Mouse (Mus musculus): ENCODE data around the gene Nthl1.
"Not testable (repeated sequence)": the region's sequence is repeated elsewhere in the genome, so short reads cannot be mapped to it uniquely, and the experiment has no call there.

Nthl1 gene

DNA sequence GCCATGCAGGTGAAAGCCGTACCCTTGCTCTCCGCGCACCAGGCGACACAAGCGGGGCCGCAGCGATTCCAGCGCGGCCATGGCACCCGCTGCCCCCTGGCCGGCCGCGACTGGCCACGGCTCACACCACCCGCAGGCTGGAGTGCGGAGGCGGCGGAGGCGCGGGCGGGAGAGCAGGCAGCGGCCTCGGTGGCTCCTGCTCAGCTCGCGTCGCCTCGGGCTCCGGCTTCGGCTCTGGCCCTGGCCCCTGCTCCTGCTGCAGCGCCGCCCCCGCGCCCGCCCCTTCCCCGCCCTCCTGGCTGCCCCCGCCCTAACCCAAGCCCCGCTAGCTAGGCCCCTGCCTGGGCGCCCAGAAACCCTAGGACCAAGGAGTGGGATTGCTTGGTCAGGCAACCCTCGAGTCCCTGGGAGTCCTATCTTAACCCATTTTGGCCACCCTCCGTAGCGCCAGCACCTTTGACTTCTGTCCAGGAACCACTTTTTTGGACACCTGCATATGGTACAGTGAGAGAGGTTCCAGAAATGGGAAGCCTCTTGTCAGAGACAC is 17.7 kb downstream of the Nthl1 start, which contains the start of gene Slc9a3r2:
Gene Slc9a3r2 (minus strand): TSS at position 258 of the 547 bp plus-strand sequence.
- DNase-seq (ENCODE audit: low spot score) = no peak

DNA sequence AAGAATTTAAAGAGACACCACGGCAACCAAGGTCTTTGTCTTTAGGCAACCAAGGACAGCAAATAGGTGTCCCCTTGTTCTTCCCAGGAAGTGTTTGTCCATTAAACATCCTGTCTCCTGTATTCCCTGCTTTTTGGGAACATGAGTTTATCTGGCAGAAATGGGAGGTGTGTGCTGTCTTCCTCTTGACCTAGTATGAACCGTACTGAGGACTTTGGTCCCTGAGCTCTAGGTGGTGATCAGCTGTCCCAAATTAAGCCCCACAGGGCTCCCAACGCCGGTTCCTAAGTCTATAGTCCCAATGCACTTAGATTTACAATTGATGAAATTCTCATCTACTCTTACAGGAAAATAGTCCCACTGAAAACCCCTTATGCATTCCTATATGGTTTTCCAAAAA is 18.3 kb downstream of the Nthl1 start:
- no peak for DNase-seq (ENCODE audit: low spot score)

DNA sequence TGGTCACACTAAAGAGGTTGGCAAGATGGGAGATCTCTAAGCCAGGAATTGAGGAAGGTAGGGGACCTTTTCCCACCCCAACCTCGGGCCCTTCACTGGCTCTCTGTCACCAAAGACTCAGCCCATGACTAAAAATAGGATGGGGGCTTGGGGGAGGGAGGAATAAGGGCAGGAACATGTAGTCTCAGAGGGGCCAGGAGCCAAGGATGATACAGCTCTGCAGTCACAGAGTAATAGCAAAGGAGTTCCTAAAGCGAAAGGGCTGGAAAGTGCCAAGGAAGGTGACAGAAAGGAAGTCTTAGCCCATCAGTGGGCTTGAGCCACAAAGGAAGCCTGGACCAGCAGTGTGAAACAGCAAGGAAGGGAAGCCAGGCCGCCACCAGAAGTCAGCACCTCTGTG is 19.4 kb downstream of the Nthl1 start:
- DNase-seq (ENCODE audit: low spot score) = no peak

DNA sequence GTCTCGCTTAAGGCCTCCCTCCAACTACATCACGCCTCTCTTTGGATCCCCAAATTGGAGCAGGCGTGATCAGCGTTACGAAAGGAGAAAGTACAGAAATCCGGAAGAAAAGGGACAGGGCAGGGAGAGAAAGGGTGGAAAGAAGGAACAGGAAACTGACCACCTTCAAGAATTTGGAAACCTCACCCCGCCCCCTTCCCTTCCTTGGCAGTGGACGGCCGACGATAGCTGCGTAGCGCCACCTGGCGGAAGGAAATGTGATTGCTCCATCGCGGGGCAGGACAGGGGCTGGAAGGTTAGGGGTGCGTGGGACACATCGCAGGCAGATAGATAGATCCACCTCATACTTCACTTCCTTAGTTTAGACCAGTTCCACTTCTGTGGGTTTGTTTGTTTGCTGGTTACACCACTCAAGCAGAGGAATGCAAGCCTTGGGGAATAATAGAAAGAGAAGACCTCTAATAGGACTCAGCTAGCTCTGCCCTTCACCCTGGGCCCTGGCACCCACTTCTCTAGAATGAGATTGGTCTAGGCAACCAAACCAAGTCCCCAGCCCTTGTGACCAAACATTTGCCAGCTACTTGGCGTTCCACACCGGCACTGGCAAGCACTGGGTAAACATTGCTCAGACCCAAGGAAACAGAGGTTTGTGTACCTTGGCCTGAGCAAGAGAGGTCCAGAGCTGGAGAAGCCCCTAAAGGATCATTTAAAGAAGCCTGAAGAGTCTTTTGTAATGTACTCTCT is 21.7 kb downstream of the Nthl1 start:
- DNase-seq (ENCODE audit: low spot score) = peak; percentile 71

DNA sequence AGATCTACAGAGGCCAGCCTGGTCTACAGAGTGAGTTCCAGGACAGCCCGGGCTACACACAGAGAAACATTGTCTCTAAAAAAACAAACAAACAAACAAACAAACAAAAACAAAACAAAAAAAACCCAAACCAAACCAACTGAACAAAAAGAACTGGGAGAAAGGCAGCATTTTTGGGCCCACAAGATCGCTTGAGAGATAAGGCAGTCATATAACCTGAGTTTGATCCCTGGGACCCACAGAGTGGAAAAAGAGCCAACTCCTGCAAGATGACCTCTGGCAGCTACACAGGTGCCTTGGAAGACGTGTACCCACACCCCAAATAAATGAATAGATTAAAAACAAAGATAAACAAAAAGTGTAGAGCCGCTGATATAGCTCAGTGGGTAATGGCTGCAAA is 22.5 kb downstream of the Nthl1 start:
- no peak for DNase-seq (ENCODE audit: low spot score)

DNA sequence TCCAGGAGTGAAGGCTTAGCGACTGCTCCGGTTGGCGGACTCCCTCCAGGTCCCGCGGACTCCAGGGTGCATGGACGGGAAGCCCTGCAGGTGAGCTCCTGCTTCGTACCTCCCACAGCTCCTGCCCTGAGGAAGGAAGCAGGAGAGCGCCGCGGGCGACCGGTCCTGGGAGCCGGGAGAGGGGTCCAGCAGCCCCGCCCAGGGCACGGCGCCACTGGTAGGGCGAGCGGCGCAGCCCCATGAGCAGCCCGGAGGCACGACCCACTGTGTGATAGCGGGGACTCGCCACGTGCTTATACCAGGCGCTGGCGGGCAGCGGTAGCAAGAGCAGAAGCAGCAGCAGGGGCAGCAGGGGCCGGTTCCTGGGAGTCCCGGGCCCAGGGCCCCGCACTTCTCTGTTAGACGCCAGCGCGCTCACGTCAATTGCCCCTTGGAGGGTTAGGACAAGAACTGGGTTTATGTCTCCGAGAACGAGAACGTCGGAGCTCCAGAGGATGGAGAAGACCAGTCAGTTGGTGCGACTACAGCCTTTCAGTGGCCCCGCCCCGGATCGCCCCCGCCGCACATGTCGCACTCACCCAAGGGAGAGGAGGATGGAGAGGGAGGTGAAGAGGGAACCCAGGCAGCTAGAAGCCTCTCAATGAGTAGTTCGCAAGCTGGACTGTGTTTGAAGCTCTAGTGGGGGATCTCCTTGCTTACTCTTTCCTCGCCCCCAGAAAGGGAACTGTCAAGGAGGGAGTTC is 25.7 kb downstream of the Nthl1 start, which contains the start of gene Npw:
Gene Npw (minus strand): TSS at position 441 of the 742 bp plus-strand sequence.
- DNase-seq (ENCODE audit: low spot score) = no peak

DNA sequence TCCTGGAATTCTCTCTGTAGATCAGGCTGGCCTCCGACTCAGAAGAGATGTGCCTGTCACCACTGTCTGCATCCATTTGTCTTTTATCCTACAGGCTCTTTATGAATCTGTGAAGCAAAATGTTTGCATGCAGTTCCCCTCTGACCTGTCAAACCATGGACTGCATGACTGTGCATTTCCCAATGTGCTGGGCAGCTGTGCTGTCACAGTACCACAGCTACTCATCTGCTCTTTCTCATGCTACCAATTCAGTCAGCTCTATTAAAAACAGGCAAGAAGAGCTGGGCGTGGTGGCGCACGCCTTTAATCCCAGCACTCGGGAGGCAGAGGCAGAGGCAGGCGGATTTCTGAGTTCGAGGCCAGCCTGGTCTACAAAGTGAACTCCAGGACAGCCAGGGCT is 34.5 kb downstream of the Nthl1 start:
- not testable (repeated sequence) for DNase-seq (ENCODE audit: low spot score)

DNA sequence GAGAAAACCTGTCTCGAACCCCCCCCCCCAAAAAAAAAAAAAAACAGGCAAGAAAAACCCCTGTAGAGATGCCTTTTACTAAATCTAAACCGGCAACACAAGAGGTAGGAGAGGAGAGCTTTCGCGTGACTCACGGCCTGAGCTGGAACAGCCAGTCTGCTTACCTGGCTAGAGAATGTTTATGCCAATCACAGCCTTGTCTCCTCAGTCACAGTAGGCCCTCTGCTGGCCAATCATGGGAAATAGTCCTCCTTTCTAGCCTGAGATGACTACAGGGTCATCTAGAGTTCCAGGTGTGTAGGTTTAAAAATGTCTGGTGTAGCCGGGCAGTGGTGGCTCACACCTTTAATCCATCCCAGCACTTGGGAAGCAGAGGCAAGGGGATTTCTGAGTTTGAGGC is 34.9 kb downstream of the Nthl1 start:
- DNase-seq (ENCODE audit: low spot score) = no peak

DNA sequence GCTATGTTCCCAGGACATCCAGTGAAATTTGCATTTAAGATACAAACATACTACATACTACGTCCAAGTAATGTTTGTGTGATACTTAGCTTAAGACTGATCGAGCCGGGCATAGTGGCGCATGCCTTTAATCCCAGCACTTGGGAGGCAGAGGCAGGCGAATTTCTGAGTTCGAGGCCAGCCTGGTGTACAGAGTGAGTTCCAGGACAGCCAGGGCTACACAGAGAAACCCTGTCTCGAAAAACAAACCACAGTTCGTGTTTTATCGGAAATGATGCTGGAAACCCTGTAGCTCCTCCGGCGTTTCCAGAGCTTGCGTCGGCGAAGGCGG is 36.7 kb downstream of the Nthl1 start:
- not testable (repeated sequence) for DNase-seq (ENCODE audit: low spot score)

DNA sequence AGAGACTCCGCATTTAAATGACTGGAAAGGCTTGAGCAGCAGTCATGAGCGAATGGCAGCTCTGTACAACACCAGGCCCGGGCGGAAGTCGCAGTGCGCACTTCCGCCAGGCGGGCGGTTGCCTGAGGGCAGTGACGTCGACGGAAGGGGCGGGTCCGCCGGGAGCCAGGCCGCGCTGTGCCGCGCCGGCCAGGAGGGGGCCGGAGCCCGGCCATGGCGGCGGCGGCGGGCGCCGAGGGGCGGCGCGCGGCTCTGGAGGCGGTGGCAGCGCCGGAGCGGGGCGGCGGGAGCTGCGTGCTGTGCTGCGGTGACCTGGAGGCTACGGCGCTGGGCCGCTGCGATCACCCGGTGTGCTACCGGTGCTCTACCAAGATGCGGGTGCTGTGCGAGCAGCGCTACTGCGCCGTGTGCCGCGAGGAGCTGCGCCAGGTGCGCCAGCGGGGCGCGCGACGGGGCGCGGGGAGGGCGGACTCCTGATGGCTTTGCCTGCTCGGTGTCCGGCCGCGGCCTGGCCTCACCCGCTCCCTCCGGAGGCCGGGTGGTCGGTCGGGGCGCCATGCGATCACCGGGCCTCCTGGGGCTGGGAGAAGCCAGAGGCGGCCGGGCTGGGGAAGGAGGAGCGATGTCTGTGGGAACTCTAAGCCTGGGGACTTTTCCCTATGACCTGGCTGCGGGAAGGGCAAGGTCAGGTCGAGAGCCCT is 37.2 kb downstream of the Nthl1 start, which contains the start of gene Zfp598:
Gene Zfp598 (plus strand): TSS at position 143 of the 701 bp plus-strand sequence.
- peak; percentile 93 for DNase-seq (ENCODE audit: low spot score)

DNA sequence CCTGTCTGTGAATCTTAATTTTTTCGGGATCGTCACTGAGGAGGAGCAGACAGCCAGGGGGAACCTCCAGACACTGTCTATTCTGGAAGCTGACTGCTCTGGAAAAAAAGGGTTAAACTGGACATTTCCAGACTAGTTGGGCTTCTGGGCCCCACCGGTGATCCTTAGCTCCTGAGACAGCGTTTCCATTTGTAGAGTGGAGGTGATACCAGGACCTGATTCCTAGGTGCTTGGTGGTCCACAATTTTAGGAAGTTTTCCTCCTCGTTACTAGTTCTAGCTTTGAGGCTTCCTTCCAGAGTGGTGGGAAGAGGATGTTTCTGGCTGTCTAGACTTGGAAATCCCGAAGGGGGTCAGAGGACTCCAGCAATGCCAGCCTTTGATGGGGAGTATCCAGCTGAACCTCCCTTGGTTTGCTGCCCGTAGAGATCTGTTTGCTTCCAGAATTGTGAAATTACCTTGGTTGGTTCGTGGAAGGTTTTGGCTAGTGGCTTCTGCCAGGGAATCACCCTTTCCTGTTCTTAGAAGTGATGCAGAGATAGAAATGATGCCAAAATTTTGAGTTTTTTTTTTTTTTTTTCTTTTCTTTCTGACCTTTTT is 37.9 kb downstream of the Nthl1 start:
- no peak for DNase-seq (ENCODE audit: low spot score)

DNA sequence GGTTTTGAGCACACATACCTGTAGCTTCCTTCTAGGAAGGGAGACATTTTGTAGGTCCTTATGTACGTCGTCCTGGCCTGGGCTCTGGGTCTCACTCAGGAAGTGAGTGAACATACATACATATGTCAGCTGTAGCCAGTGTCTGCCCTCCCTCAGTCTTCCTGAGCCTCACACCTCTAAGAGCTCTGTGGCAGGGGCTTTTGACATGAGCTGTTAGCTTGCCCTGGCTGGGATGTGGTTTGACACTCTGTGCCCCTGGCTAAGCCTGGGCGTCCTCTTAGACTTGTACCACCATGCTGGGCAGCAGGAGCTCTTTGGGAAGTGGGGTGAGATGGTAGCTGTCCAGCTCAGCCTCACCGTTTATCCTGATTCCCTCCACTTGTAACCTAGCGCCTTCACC is 38.9 kb downstream of the Nthl1 start:
- DNase-seq (ENCODE audit: low spot score) = no peak

DNA sequence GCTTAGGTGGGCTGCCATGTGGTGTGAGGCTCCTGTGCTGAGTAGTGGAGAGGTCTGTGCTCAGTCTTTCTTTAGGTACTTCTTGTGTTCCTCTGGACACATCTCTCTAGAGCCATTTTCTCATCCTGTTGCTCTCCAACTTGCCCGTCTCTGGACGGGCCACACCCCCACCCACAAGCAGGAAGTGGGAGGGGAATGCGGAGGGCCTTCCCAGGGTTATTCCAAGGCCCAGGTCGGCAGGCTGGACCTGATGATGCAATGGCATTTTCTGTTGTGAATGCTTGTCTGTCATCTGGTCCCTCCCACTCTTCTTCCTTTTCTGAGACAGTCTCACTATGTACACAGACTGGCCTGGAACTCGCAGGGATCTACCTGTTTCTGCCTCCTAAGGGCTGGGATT is 39.7 kb downstream of the Nthl1 start:
- DNase-seq (ENCODE audit: low spot score) = no peak

DNA sequence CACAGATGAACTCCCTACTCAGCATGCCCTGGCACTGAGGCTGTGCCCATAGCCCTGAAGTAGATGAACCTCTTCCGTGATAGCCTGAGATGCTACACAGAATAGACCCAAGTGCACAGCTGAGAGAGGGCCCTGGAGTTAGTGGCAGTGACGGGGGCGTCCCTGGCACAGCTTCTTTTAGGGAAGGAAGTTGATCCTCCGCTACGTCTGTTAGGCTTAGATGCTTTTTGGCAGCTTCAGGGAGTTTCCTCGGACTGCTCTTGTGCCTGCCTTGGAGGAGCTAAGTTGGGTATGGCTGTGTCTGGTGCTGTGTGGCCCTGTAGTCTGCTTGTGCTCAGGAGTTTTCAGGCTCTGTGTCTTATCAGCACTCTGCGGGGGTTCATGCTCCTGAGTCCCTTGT is 41.8 kb downstream of the Nthl1 start:
- no peak for DNase-seq (ENCODE audit: low spot score)

DNA sequence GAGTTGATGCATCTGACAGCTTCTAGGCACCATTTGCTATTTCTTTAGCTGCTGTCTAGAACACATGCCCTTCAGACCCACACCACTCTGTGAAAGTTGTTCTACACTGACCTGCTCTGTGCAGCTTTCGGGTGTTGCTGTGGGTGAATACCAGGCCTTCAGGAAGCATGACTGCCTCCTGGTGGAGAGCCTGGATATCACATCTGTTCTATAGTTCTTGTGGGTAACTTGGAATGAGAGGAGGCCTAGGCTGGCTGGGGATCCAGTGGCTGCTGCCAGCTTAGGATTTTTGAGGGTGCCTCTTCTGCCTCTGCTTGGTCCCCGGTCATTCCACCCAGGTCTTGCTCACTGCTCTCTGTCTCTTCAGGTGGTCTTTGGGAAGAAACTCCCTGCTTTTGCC is 43.7 kb downstream of the Nthl1 start:
- DNase-seq (ENCODE audit: low spot score) = peak; percentile 45

DNA sequence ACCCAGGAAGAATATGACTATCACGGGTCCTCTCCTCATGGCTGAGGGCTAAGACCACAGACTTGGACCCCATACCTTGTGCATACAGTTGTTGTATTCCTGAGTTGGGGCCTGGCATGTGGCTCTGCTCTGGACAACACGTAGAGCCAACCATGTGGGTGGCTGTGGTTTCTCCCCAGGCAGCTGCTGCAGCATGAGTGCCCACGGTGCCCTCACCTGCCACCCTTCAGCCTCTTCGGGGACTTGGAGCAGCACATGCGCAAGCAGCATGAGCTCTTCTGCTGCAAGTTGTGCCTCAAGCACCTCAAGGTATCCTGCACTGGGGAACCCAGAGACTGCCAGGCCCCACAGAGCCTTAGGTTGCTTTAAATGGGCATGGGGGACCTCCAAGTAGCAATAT is 44.4 kb downstream of the Nthl1 start:
- no peak for DNase-seq (ENCODE audit: low spot score)

DNA sequence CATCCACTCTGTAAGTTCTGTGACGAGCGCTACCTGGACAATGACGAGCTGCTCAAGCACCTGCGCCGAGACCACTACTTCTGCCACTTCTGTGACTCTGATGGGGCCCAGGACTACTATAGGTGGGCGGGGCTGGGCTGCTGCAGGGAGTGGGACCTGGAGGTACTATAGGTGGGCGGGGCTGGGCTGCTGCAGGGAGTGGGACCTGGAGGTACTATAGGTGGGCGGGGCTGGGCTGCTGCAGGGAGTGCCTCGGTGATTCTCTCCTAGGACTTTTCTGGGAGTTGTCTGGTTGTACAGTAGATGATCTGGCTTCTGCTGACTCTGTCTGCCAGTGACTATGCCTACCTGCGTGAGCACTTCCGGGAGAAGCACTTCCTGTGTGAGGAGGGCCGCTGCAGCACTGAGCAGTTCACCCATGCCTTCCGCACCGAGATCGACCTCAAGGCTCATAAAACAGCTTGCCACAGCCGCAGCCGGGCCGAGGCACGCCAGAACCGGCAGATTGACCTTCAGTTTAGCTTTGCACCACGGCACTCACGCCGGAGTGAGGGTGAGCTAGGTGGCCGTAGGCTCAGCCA is 45.1 kb downstream of the Nthl1 start:
- no peak for DNase-seq (ENCODE audit: low spot score)

DNA sequence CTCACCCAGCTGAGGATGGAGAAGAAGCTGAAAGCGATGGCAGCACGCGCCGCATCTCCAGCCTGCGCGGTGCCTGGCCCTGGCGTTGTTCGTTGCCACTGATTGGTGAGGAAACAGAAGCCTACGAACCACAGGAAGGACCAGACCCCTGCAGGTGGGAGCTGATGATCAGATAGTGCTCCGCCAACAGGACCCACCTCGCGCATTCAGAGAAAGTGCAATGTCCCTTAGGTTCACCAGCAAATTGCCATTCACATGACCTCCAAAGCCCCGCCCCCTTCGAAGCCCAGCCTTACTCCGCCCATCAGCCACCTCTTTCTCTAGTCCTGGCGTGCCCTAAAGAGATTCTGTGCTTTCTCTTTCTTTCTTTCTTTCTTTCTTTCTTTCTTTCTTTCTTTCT is 54.0 kb downstream of the Nthl1 start:
- no peak for DNase-seq (ENCODE audit: low spot score)

DNA sequence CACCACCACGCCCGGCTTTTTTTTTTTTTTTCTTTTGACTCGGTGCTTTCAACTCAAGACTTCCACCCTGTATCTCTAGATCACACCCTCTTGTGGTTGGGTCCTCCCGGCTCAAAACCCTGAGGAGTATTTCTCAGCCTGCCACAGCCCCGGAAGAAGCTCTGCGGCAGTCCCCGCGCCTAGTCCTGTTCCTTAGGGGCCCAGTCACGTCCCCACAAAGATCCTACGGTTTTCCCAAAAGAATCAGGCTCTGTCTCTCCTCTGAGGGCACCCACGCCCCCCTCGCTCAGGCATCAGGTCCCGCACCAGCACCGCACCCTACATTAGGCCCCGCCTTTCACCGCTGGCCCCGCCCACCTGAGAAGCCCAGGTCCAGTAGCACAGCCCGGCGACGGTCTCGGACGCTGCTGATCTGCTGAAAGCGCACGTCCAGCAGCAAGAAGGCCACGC is 54.7 kb downstream of the Nthl1 start:
- DNase-seq (ENCODE audit: low spot score) = peak; percentile 57

DNA sequence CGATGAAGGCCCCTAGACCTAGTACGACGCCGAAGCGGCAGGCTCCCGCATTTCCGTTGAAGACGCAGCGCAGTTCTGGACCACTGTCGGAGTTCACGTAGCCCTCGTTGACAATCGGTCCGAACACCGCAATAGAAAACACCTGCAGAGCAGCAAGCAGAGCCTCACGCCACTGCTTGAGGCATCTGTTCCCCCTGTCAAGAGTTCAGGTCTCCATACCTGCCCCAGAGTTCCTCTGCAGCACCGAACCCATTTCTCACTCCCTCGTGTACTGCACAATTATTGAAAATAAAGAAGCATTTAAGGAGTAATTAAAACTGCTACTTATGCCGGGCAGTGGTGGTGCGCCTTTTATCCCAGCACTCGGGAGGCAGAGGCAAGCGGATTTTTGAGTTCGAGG is 55.1 kb downstream of the Nthl1 start:
- no peak for DNase-seq (ENCODE audit: low spot score)
